Mouse (Mus musculus) midbrain, embryonic 10.5 days (tissue): Measurements from ENCODE around the gene Nup88. TPM values are rescaled to one million over a fixed set of nuclear protein-coding genes. Genes with fewer than 3 reads are reported as not detected.

Source experiments
- polyA plus RNA-seq: library from polyadenylated mRNA; unstranded; fragments of >200 nt; fragmentation: Nextera tagmentation; extraction: Ambion mirVana; gene quantifications from 2 replicates; pipeline ENCODE4 v1.2.1, GENCODE M21; 2016

The Nup88 gene
- polyA plus RNA-seq, 1 experiment from 2014 or later: 153 TPM

Other genes with a start within 250 kb of the Nup88 start
- gene Zfp3, start 205.8 kb downstream of the Nup88 start, polyA plus RNA-seq: 6.9 and 10.2 TPM in 2 replicates
- not detected in 2 replicates for gene Scimp, start 157.4 kb downstream of the Nup88 start, polyA plus RNA-seq
- gene Rabep1, start 125.2 kb downstream of the Nup88 start, polyA plus RNA-seq: 38.2 and 39.2 TPM in 2 replicates
- 99.5 and 101 TPM in 2 replicates for gene Rpain, start 240 bp upstream of the Nup88 start, polyA plus RNA-seq
- gene C1qbp, start 13.1 kb upstream of the Nup88 start, polyA plus RNA-seq: 283 and 342 TPM in 2 replicates
- 19.9 and 20.7 TPM in 2 replicates for gene Dhx33, start 34.5 kb upstream of the Nup88 start, polyA plus RNA-seq
- 65.3 and 67.8 TPM in 2 replicates for gene Mis12, start 49.6 kb upstream of the Nup88 start, polyA plus RNA-seq
- gene Derl2, start 49.9 kb upstream of the Nup88 start, polyA plus RNA-seq: 38.8 and 39.8 TPM in 2 replicates
- 137 and 226 TPM in 2 replicates for gene 6330403K07Rik, start 63.5 kb upstream of the Nup88 start, polyA plus RNA-seq
- gene Nlrp1a, start 174.7 kb upstream of the Nup88 start, polyA plus RNA-seq: 0.06 TPM in 1 of 2 replicates, not detected in the other